Mouse (Mus musculus) embryonic facial prominence, embryonic 13.5 days (tissue): Measurements from ENCODE around the gene Rpain. TPM values are rescaled to one million over a fixed set of nuclear protein-coding genes. Genes with fewer than 3 reads are reported as not detected.
A peak's percentile ranks its signal among the peaks of the same experiment; 100 is the strongest.

Experiments used
- ATAC-seq: fragments of 200-750 bp; cut with Nextera tagmentation; 2 replicates; pipeline ENCODE4 v1.8.0; 2017; ENCODE audit warnings: low read depth; ENCODE audit not compliant: insufficient number of reproducible peaks, insufficient read depth, low FRiP score, low TSS enrichment
- H3K27ac ChIP-seq: fragments of 300-500 bp; sonication (generic); 2 replicates; pipeline ENCODE4 v1.5.1; 2015; ENCODE audit warnings: moderate library complexity, mild to moderate bottlenecking, inconsistent platforms
- H3K27me3 ChIP-seq: fragments of 300-500 bp; sonication (generic); 2 replicates; pipeline ENCODE4 v1.6.1; 2015; ENCODE audit warnings: mild to moderate bottlenecking, inconsistent platforms
- H3K36me3 ChIP-seq: fragments of 300-500 bp; sonication (generic); 2 replicates; pipeline ENCODE4 v1.6.1; 2015; ENCODE audit warnings: mild to moderate bottlenecking, inconsistent platforms
- H3K4me1 ChIP-seq: fragments of 300-500 bp; sonication (generic); 2 replicates; pipeline ENCODE4 v1.6.1; 2015; ENCODE audit warnings: inconsistent platforms
- H3K4me2 ChIP-seq: fragments of 300-500 bp; sonication (generic); 2 replicates; pipeline ENCODE4 v1.6.1; 2015; ENCODE audit warnings: moderate library complexity, mild to moderate bottlenecking, inconsistent platforms
- H3K4me3 ChIP-seq: fragments of 300-500 bp; sonication (generic); 2 replicates; pipeline ENCODE4 v1.5.1; 2015; ENCODE audit warnings: mild to moderate bottlenecking, inconsistent platforms
- H3K9ac ChIP-seq: fragments of 300-500 bp; sonication (generic); 2 replicates; pipeline ENCODE4 v1.6.1; 2015; ENCODE audit warnings: mild to moderate bottlenecking, inconsistent platforms
- H3K9me3 ChIP-seq: fragments of 300-500 bp; sonication (generic); 2 replicates; pipeline ENCODE4 v1.6.1; 2016; ENCODE audit warnings: inconsistent platforms
- WGBS: fragments of 180-500 bp; shearing (Covaris S2); methylation state at CpG from one replicate; pipeline ENCODE4 v1.1.7; 2015; ENCODE audit warnings: mixed read lengths; 5-methylcytosine and 5-hydroxymethylcytosine counted together
- polyA plus RNA-seq: library from polyadenylated mRNA; unstranded; fragments of >200 nt; fragmentation: Nextera tagmentation; extraction: Ambion mirVana; gene quantifications from 2 replicates; pipeline ENCODE4 v1.2.1, GENCODE M21; 2015

Rpain gene
- polyA plus RNA-seq, 1 experiment from 2014 or later = 80.7 TPM

DNA sequence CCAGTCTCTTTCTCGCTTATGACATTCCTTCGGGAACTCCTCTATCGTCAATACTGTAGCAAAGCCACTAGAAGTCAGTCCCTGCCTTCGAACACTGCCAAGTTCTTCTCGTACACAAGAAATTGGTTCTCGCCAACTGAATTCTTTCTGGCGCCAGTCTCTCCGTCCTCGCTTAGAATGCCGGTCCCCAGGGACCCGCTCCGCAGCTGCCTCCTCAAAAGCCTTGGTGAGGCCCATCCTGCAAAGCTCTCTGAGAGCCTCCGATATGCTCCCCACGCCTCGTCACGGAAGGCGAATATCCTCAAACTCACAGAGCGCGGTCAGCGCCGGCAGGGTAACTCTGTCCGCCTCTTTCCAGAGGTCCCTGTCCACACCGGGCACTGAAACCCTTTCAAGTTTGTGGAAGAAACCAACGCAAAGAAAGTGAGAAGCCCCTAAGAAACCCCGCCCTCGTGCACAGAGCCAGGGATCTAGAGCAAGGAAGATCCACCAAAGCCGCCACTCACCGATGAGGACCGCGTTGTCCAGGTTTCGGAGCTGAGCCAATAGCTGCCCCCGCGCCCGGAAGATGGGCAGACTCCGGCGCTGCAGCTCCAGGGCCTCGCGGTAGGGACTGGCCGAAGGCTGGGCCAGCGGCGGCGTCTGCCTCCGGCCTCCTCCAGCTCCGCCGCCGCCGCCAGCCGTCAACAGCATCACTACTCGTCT is 33.8 kb downstream of the Rpain start:
- Histone ChIP-seq H3K9ac (peak overlapping the region; percentile 83), H3K4me1 (peaks cover 17% of the 10 kb centered on the region), H3K36me3 (peaks cover 38% of the 10 kb centered on the region), H3K27me3 (no peaks in the 10 kb centered on the region), H3K4me2 (peak overlapping the region; percentile 92), H3K27ac (peak overlapping the region; percentile 76), H3K9me3 (no peaks in the 10 kb centered on the region), H3K4me3 (peak overlapping the region; percentile 97)
- WGBS = under 1% methylated on average over 49 of the region's 49 CpGs
- ATAC-seq = peak; percentile 65

DNA sequence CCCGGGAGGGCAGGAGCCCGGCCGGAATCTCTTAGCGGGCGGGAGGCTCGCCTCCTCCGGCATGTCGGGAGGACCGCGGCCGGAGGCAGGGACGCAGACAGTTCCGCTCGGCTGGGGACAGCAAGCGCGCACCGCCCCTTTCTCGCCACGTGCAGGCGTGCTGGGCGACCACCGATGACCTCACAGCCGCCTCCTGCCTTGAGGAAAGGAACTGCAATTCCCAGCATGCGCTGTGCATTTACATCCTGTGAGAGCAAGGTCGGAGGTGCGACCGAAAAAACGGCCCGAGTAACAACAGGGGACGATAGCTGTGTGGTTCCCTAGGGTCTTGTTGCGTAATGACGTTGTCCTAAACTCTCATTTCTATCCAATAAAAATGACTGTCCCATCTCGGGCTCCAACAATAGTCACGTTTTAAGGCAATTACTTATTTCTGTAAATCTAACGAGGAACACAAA is 34.3 kb downstream of the Rpain start, which contains the start of gene Dhx33:
Gene Dhx33, minus strand, starts transcription at position 122 of the 458 bp plus-strand sequence.
- peaks cover 38% of the 10 kb centered on the region for H3K36me3 ChIP-seq
- peak; percentile 96 for ATAC-seq
- H3K9ac ChIP-seq = peak within 1 kb of the TSS; percentile 83
- peak within 1 kb of the TSS; percentile 97 for H3K4me3 ChIP-seq
- H3K9me3 ChIP-seq = no peaks in the 10 kb centered on the region
- H3K27ac ChIP-seq = peak within 1 kb of the TSS; percentile 76
- H3K4me1 ChIP-seq = peaks cover 17% of the 10 kb centered on the region
- peak within 1 kb of the TSS; percentile 92 for H3K4me2 ChIP-seq
- 0% methylated on average over 35 of the region's 35 CpGs for WGBS
- no peaks in the 10 kb centered on the region for H3K27me3 ChIP-seq

DNA sequence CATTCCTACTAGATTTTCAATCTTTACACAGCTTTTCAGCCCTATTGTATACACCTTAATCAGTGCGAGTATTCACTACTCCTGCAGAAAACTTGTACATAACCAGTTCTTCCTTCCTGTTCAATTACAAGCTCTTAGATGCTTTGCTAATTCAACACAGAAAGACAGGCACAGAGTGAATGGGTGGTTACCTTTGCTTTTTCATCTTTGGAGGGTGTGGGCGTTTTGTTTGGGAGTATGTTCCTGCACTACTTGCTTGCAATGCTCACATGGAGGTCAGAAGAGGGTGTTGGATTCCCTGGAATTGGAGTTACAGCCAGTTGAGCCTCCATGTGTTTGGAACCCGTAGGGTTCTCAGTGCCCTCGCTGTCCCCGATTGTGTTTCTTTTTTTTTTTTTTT is 35.0 kb downstream of the Rpain start:
- Histone ChIP-seq H3K27me3 (no peaks in the 10 kb centered on the region), H3K4me2 (peak overlapping the region; percentile 53), H3K4me3 (peak overlapping the region; percentile 97), H3K27ac (0 out of 2 replicates have a peak overlapping the region, but pooled peaks have one; percentile 11), H3K9me3 (no peaks in the 10 kb centered on the region), H3K36me3 (peaks cover 38% of the 10 kb centered on the region), H3K9ac (no peak overlapping the region), H3K4me1 (peaks cover 17% of the 10 kb centered on the region)
- 50% methylated on average over 5 of the region's 5 CpGs for WGBS
- no peak; the same call in 1 of the 2 replicates for ATAC-seq

DNA sequence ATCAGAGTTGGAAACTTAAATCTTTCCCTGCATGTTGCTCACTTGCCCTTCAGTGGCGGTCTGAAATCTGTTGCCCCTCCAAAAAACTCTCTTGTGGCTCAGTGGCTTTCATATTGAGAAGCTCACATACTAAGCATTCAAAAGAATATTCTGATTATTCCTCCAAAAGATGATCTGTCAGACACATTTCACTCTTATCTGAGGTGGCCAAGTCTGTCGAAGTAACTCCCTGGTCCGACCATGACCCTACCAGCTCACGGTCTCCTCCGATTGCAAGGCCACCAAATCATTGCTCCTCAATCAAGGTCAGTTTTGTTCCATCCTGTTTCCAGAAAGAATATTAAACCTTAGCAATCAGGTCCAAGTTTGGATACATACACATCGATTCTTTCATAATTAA is 37.0 kb downstream of the Rpain start:
- Histone ChIP-seq H3K9me3 (no peaks in the 10 kb centered on the region), H3K36me3 (peaks cover 46% of the 10 kb centered on the region), H3K4me3 (no peak overlapping the region), H3K9ac (no peak overlapping the region), H3K27ac (no peak overlapping the region), H3K4me1 (peaks cover 17% of the 10 kb centered on the region), H3K27me3 (no peaks in the 10 kb centered on the region), H3K4me2 (no peak overlapping the region)
- ATAC-seq = no peak
- WGBS = 95% methylated on average over 6 of the region's 6 CpGs

DNA sequence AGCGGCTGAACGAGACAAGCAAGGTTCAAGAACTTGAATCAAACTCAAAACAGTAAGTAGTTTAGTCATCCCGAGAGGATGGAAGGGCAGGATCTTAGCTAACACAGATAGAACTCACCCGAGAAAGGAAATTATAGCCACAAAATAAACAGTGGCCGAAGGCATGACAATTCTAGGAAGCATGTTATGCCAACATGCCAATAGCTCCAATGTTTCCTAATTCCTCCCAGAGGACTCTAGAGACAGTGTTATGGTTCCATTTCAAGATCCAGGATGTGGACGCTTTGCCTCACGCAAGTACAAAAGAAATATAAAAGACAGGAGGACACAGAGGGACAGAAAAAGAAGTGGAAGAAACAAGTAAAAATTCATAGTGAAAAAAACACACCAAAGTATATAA is 37.8 kb downstream of the Rpain start:
- no peaks in the 10 kb centered on the region for H3K27me3 ChIP-seq
- ATAC-seq = no peak
- H3K9ac ChIP-seq = no peak overlapping the region
- no peaks in the 10 kb centered on the region for H3K9me3 ChIP-seq
- 90% methylated on average over 7 of the region's 7 CpGs for WGBS
- H3K36me3 ChIP-seq = peaks cover 54% of the 10 kb centered on the region
- H3K4me2 ChIP-seq = no peak overlapping the region
- no peak overlapping the region for H3K27ac ChIP-seq
- H3K4me3 ChIP-seq = no peak overlapping the region
- H3K4me1 ChIP-seq = peaks cover 10% of the 10 kb centered on the region

DNA sequence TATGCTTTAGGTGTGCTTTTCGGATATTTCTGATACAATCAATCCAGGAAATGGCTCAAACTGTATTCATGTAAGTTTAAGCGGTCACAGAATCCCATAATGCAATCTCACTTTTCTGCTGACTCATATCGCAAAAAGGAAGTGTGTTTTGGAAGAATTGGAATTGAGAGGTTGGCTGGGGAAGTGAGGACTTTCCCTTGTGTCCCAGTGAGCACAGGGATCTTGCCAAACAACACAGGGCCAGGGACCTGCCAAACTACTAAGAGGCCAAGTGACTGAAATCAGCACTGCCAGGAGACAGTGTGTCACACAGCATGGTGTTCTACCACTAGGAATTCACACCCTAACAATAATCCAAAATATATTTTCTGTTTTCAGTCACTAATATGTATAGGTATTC is 38.3 kb downstream of the Rpain start:
- no peak overlapping the region for H3K4me2 ChIP-seq
- WGBS = 93% methylated on average over 3 of the region's 3 CpGs
- H3K9ac ChIP-seq = no peak overlapping the region
- peaks cover 57% of the 10 kb centered on the region for H3K36me3 ChIP-seq
- no peaks in the 10 kb centered on the region for H3K9me3 ChIP-seq
- no peak for ATAC-seq
- no peaks in the 10 kb centered on the region for H3K27me3 ChIP-seq
- no peak overlapping the region for H3K4me3 ChIP-seq
- H3K4me1 ChIP-seq = peaks cover 5% of the 10 kb centered on the region
- H3K27ac ChIP-seq = no peak overlapping the region

DNA sequence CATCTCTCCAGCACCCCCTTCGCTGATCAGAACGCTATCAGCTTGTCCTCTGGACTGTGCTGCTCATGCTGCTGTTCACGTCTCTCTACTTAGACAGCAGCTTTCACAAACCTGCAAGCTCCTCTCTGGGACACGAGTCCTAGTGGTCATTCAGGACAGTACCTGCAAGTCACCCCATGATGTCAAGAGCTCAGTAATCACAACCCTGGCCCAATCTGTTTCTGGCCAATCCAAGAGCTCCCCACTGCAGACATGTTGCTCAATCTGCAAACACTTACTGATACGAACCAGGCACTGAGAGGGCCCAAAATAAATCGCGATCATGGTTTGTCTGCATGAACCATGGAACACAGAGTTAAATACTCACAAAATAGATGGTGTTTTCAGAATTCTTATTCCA is 42.7 kb downstream of the Rpain start:
- Histone ChIP-seq H3K27me3 (no peaks in the 10 kb centered on the region), H3K9ac (no peak overlapping the region), H3K4me3 (no peak overlapping the region), H3K27ac (no peak overlapping the region), H3K4me1 (peaks cover 3% of the 10 kb centered on the region), H3K36me3 (peaks cover 54% of the 10 kb centered on the region), H3K9me3 (no peaks in the 10 kb centered on the region), H3K4me2 (no peak overlapping the region)
- 95% methylated on average over 7 of the region's 7 CpGs for WGBS
- no peak for ATAC-seq

DNA sequence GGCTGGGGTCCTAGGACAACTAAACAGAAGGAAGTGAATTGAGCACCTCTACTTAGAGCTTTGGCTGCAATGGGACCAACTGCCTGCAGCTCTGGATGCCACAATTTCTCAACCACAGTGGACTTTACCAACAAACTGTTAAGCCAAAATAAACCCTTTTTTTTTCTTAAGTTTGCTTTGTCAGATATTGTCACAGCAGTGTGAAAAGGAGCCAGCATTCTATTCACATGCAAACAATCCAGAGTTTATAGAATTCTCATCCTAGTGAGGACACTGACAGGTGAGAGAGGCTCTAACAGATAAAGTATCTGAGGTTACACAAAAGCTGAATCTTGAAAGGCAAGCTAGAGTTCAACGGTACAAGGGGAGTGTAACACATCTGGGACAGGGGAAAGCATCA is 47.0 kb downstream of the Rpain start:
- H3K4me3 ChIP-seq = no peak overlapping the region
- H3K36me3 ChIP-seq = peaks cover 22% of the 10 kb centered on the region
- 94% methylated on average over 1 of the region's 1 CpGs for WGBS
- no peak overlapping the region for H3K27ac ChIP-seq
- no peaks in the 10 kb centered on the region for H3K9me3 ChIP-seq
- H3K4me1 ChIP-seq = peaks cover 21% of the 10 kb centered on the region
- ATAC-seq = no peak
- H3K9ac ChIP-seq = no peak overlapping the region
- H3K4me2 ChIP-seq = no peak overlapping the region
- no peaks in the 10 kb centered on the region for H3K27me3 ChIP-seq

DNA sequence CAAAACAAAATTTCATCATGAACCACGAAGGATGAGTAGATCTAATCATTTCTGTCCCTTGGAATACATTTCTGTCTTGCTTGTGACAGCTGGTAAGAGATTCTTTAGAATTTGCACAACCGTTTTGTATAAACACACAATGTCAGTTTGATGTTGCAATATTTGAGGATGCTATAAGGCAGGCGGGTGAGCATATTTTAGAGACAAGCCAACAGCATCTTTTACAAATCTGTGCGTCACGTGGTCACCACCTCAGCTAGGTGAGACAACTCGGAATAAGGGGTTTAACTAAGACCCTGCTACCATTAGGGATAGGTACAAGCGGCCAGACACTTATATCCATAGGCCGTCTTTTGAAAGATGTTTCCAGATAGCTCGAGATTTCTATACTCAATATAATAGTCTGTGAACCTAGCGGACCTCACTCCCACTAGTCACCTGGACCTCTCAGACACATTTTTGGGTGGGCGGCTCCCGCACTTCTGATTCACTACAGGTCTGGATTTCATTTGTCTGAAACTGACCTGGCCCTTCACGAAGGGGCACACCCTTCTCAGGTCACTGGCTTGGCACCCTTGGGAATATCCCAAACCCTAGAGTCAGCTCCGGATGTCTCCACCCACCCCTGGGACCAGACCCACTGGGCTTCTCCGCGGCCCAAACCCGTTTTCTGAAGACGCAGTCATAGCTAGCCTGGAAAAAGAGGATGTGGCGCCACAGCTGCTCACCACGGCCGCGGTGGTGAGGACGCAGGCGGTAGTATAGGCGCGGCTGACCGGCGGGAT is 48.6 kb downstream of the Rpain start:
- H3K4me1 ChIP-seq = peaks cover 23% of the 10 kb centered on the region
- no peaks in the 10 kb centered on the region for H3K9me3 ChIP-seq
- WGBS = 5% methylated on average over 28 of the region's 28 CpGs
- peaks cover 13% of the 10 kb centered on the region for H3K36me3 ChIP-seq
- peak overlapping the region; percentile 85 for H3K27ac ChIP-seq
- ATAC-seq = peak; percentile 18; the same call in 1 of the 2 replicates
- H3K4me2 ChIP-seq = peak overlapping the region; percentile 80
- peak overlapping the region; percentile 91 for H3K4me3 ChIP-seq
- H3K9ac ChIP-seq = peak overlapping the region; percentile 93
- no peaks in the 10 kb centered on the region for H3K27me3 ChIP-seq

DNA sequence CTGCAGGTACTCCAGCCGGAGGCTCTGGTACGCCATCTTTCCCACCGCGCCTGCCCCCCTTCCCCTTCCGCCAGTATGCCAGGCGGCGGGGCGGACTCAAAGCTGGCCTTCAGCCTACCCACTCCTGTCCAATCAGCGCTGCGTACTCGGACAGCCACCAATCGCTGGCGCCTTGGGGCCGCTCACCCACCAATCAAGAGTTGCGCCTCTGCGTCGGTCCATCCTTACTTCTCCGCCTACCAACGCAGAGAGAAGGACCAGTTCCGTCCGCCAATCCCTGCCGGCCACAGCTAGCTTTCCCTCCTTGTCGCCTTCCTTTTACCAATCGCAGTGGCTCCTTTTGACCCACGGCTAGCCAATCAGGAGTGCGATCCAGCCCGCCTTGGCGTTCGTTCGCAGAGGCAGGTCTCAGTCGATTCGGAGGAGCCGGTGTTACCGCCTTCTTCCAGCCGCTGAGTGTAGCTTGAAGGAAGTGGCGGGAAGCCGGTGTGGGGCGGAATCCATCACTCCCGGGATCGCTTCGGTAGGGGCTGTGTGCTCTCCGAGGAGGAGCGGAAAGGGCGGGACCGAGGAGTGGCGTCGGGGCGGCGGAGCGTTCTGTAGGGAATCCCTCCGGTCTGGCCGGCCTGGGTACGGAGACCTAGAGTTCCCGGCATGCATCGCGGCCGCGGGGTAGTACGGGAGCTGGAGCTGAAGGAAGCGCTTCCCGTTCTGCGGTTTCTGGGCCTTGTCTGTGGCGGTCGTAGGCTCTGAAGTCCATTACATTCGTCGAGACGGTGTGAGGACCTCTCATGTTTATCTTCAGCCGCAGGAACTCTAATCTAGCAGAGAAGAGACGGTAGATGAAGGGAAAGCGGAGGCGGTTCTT is 49.4 kb downstream of the Rpain start, which contains the start of the genes Mis12 and Derl2:
Gene Mis12, plus strand, starts transcription at position 411 of the 868 bp plus-strand sequence.
Gene Derl2, minus strand, starts transcription at position 641 of the 868 bp plus-strand sequence.
- Histone ChIP-seq H3K4me2 (peak within 1 kb of the TSS; percentile 87), H3K27ac (peak within 1 kb of the TSS; percentile 91), H3K9me3 (no peaks in the 10 kb centered on the region), H3K4me3 (peak within 1 kb of the TSS; percentile 91), H3K36me3 (peaks cover 10% of the 10 kb centered on the region), H3K27me3 (no peaks in the 10 kb centered on the region), H3K9ac (peak within 1 kb of the TSS; percentile 93), H3K4me1 (peaks cover 23% of the 10 kb centered on the region)
- ATAC-seq = peak; percentile 100
- WGBS = under 1% methylated on average over 71 of the region's 71 CpGs
